Mouse (Mus musculus): ENCODE results near the gene Igf2. TPM values are rescaled to one million over a fixed set of nuclear protein-coding genes. Genes with fewer than 3 reads are reported as not detected.

The Igf2 gene
- polyA plus RNA-seq, 1 experiment from 2014 or later = 1,357 TPM

DNA sequence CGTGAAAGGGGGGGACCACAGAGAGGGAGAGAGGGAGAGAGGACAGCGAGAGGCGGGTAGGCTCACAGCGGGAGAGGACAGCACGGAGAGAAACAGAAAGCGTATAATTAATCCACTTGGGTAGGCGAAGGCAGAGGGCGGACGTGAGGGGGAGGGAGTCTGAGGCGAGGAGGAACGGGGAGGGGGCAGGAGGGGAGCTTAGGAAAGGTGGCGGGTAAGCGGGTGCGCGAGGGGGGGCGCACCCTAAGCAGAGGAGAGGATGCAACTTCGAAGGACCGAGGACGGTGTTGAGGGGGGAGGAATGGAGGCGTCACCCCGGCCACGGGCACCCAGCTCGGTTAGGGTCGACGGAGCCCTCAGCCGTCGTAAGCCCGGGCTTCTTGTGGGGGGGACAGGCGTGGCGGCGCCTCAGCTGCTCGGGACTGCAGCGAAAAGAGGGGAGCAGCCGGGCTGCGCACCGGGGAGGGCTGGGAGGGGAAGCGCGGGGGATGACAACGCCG lies 7.9 kb downstream of the Igf2 start:
- Histone ChIP-seq H3K27ac (replicated peaks) (peak overlapping the region; percentile 99), H3K9ac (peak overlapping the region; percentile 98), H3K4me2 (peak overlapping the region; percentile 78), H3K9me3 (no peaks in the 10 kb centered on the region), H3K36me3 (peaks cover 29% of the 10 kb centered on the region), H3K4me1 (peaks cover 24% of the 10 kb centered on the region), H3K4me3 (peak overlapping the region; percentile 80), H3K27me3 (replicated peaks) (peaks cover 94% of the 10 kb centered on the region)
- ATAC-seq (ENCODE audit: extremely low read depth, insufficient number of reproducible peaks, low FRiP score, low TSS enrichment) = no peak
- under 1% methylated on average over 38 of the region's 40 CpGs for WGBS

DNA sequence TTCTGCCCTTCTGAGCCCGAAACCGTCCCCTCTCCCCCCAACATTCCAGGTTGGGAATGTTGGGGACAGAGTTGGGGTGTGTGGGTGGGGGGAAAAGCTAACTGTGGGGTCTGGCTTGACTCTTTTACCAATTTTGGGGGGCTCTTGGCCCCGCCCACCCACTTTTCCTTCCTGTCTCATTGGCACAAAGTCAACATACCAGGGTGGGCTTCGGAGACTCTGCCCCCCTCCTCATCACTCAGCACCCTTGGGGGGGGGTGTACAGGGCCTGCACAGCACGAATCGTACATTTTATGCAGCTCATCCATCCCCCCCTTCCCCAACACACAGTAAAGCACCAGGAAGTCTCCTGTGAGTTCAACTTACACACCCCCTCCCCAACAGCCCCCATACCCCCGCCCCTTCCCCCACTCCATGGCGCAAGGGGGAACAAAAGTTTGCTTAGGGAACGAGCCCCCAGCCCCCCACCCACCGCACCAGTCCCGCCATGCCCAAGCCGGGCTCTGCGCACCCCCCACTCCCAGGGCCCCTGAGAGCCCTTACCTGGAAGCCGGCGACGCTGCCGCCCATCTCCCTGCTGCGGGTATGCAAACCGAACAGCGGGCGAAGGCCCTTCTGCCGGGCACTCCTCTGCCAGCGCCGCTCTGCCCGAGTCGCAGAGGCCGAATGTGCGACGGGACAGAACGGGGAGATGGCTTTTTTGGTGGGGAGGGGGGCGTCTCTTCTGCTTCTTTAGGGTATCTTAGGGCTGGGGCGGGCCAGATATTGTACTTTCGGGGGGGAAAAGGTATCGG lies 8.6 kb downstream of the Igf2 start:
- Histone ChIP-seq H3K9ac (peak overlapping the region; percentile 98), H3K27ac (replicated peaks) (peak overlapping the region; percentile 99), H3K4me3 (peak overlapping the region; percentile 80), H3K36me3 (peaks cover 36% of the 10 kb centered on the region), H3K4me1 (peaks cover 22% of the 10 kb centered on the region), H3K9me3 (no peaks in the 10 kb centered on the region), H3K27me3 (replicated peaks) (peaks cover 92% of the 10 kb centered on the region), H3K4me2 (peak overlapping the region; percentile 78)
- WGBS = 1% methylated on average over 34 of the region's 34 CpGs
- ATAC-seq (ENCODE audit: extremely low read depth, insufficient number of reproducible peaks, low FRiP score, low TSS enrichment) = no peak

DNA sequence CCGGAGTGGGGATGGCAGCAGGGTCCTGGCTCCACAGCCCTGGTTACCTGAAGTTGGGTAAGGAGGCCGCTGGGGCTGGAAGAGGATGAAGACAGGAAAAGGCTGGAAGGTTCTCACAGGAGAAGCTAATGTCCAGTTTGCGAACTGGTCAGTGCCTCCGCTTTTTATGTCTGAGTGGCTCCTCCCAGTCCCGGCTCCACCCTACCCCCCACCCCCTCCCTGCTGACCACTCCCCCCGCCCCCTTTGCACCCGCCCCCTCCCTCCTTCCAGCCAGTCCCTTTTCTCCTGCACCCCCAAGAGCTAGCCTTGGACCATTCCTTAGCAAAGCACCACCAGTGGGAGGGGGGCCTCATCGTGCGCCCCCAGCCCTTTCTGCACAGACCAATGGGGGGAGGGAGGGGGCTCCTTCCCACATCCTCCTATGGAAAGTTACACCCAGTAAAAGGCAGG lies 9.2 kb downstream of the Igf2 start:
- Histone ChIP-seq H3K27me3 (replicated peaks) (peaks cover 87% of the 10 kb centered on the region), H3K4me2 (peak overlapping the region; percentile 78), H3K9me3 (no peaks in the 10 kb centered on the region), H3K9ac (peak overlapping the region; percentile 98), H3K27ac (replicated peaks) (peak overlapping the region; percentile 99), H3K4me1 (peaks cover 22% of the 10 kb centered on the region), H3K4me3 (peak overlapping the region; percentile 80), H3K36me3 (peaks cover 42% of the 10 kb centered on the region)
- ATAC-seq (ENCODE audit: extremely low read depth, insufficient number of reproducible peaks, low FRiP score, low TSS enrichment) = peak; percentile 24; the same call in 1 of the 2 replicates
- WGBS = 17% methylated on average over 5 of the region's 9 CpGs

DNA sequence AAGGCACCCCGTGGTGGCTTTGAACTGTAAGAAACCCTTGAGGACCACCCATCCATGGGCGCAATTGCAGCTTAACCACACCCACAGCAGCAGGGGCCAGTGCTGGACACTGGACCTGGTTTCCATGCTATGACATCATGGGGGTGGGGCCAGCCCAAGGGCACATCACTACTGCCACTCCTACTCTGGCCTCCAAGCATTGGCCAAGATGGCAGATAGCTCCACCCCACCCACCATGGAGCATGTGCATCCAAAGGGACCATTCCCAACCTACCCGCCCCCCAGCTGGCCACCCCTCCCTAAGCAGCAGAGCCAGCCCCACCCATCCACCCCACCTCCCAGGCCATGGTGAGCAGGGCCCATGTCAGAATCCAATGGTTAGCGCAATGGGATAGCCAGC lies 10.6 kb downstream of the Igf2 start:
- Histone ChIP-seq H3K4me3 (peak overlapping the region; percentile 80), H3K4me1 (peaks cover 22% of the 10 kb centered on the region), H3K9ac (peak overlapping the region; percentile 98), H3K27me3 (replicated peaks) (peaks cover 77% of the 10 kb centered on the region), H3K36me3 (peaks cover 55% of the 10 kb centered on the region), H3K4me2 (peak overlapping the region; percentile 78), H3K9me3 (no peaks in the 10 kb centered on the region), H3K27ac (replicated peaks) (peak overlapping the region; percentile 82)
- peak; percentile 27; the same call in 1 of the 2 replicates for ATAC-seq (ENCODE audit: extremely low read depth, insufficient number of reproducible peaks, low FRiP score, low TSS enrichment)
- WGBS = 35% methylated on average over 4 of the region's 4 CpGs

DNA sequence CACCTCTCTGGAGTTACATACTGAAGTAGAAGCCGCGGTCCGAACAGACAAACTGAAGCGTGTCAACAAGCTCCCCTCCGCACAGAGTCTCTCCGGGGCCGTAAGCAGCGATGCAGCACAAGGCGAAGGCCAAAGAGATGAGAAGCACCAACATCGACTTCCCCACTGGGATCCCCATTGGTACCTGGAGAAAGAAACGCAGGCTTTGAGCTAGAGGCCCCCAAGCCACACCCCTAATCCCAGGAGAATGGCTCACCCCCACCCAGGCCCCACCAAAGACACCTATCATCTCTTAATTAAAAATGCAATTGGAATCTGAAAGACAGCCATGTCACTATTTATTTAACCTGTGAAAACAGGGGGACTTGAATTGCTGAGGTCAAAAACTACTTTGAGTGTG lies 11.0 kb downstream of the Igf2 start:
- peaks cover 22% of the 10 kb centered on the region for H3K4me1 ChIP-seq
- H3K36me3 ChIP-seq = peaks cover 59% of the 10 kb centered on the region
- H3K4me3 ChIP-seq = peak overlapping the region; percentile 80
- peaks cover 73% of the 10 kb centered on the region for H3K27me3 ChIP-seq (replicated peaks)
- peak overlapping the region; percentile 78 for H3K4me2 ChIP-seq
- no peaks in the 10 kb centered on the region for H3K9me3 ChIP-seq
- WGBS = 16% methylated on average over 11 of the region's 11 CpGs
- peak overlapping the region; percentile 82 for H3K27ac ChIP-seq (replicated peaks)
- H3K9ac ChIP-seq = peak overlapping the region; percentile 98
- ATAC-seq (ENCODE audit: extremely low read depth, insufficient number of reproducible peaks, low FRiP score, low TSS enrichment) = no peak

DNA sequence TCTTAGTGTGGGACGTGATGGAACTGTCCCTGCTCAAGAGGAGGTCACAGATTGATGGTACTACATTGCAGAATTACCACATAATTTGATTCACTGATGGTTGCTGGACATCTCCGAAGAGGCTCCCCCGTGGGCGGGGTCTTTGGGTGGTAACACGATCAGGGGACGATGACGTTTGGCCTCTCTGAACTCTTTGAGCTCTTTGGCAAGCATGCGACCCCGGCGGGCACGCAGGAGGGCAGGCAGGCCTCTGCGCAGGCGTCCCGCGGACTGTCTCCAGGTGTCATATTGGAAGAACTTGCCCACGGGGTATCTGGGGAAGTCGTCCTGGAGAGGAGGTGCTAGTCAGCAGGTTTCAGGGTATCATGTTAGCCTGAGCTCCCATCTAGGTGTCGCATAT lies 12.9 kb downstream of the Igf2 start:
- H3K4me2 ChIP-seq = peak overlapping the region; percentile 78
- no peak for ATAC-seq (ENCODE audit: extremely low read depth, insufficient number of reproducible peaks, low FRiP score, low TSS enrichment)
- WGBS = 18% methylated on average over 18 of the region's 18 CpGs
- peaks cover 10% of the 10 kb centered on the region for H3K4me1 ChIP-seq
- peak overlapping the region; percentile 80 for H3K4me3 ChIP-seq
- H3K27ac ChIP-seq (replicated peaks) = peak overlapping the region; percentile 82
- no peaks in the 10 kb centered on the region for H3K9me3 ChIP-seq
- peaks cover 54% of the 10 kb centered on the region for H3K27me3 ChIP-seq (replicated peaks)
- peak overlapping the region; percentile 98 for H3K9ac ChIP-seq
- H3K36me3 ChIP-seq = peaks cover 59% of the 10 kb centered on the region

DNA sequence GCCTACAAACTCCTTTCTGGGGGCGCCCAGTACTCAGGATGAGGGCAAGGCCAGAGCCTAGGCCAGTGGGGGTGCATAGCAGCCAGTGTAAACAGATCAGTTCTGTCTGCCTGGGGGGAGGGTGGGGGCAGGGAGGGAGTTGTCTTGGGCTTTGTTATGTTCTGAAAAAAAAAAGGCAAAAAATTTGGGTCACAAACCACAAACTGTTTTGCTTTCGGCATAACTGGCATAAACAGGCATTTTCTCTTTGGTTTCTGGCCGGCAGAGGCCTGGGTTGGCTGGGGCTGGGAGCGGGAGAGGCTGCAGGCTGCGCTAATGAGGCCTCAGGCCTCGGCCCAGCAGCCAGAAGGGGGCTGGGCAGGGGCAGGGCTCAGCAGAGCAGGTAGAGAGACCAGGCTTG lies 19.9 kb downstream of the Igf2 start:
- peaks cover 5% of the 10 kb centered on the region; the same call in 1 of the 2 replicates for H3K9me3 ChIP-seq
- ATAC-seq (ENCODE audit: extremely low read depth, insufficient number of reproducible peaks, low FRiP score, low TSS enrichment) = no peak
- peak overlapping the region; percentile 87 for H3K27ac ChIP-seq (replicated peaks)
- 57% methylated on average over 6 of the region's 6 CpGs for WGBS
- peaks cover 33% of the 10 kb centered on the region for H3K4me1 ChIP-seq
- H3K36me3 ChIP-seq = peaks cover 10% of the 10 kb centered on the region
- H3K4me2 ChIP-seq = no peak overlapping the region
- H3K4me3 ChIP-seq = no peak overlapping the region
- H3K9ac ChIP-seq = no peak overlapping the region
- H3K27me3 ChIP-seq (replicated peaks) = no peaks in the 10 kb centered on the region; the same call in 1 of the 2 replicates

DNA sequence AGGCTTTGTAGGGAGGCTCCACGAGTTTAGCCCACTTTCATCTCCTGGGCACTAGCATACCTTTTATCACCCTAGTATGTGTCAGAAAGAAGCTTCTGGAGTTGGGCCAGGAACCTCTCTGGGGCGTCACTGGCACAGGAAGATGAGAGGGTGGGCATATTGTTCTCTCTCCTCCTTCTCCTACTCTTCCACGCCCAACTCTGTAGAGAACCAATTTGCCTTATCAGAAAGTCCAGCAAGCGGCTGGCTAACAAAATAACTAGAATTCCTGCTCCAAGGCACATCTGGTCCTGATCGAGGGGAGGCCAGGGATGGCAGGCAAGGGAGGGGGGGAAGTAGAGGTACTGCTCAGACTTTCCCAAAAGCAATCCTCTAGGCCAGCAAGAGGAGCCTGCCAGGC lies 21.6 kb downstream of the Igf2 start:
- 0 out of 2 replicates have a peak overlapping the region, but pooled peaks have one; percentile 7 for H3K9ac ChIP-seq
- peaks cover 33% of the 10 kb centered on the region for H3K4me1 ChIP-seq
- no peak overlapping the region for H3K4me3 ChIP-seq
- peak; percentile 60; the same call in 1 of the 2 replicates for ATAC-seq (ENCODE audit: extremely low read depth, insufficient number of reproducible peaks, low FRiP score, low TSS enrichment)
- no peaks in the 10 kb centered on the region for H3K36me3 ChIP-seq
- H3K9me3 ChIP-seq = peaks cover 5% of the 10 kb centered on the region; the same call in 1 of the 2 replicates
- H3K27me3 ChIP-seq (replicated peaks) = no peaks in the 10 kb centered on the region
- 6% methylated on average over 5 of the region's 5 CpGs for whole genome bisulfite sequencing
- H3K4me2 ChIP-seq = peak overlapping the region; percentile 27
- H3K27ac ChIP-seq (replicated peaks) = peak overlapping the region; percentile 87

DNA sequence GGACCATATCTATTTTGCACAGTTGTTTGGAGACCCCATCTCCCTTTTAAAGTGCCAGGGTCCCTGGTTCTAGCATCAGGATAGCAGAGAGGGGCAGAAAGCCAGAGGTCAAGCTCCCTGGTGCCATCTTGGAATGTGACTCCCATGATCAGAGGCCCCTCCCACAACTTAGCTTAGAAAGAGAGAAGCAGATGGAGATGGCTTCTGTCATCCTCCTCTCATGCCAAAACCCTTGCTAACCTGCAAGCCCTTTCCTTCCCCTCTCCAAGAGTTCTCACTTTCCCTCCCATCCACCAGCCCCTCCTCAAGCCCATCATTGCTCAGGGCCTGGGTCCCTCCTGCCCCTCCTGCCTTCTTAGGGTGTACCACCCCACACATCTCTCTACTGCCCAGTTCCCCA lies 30.4 kb downstream of the Igf2 start:
- H3K4me3 ChIP-seq = no peak overlapping the region
- H3K27me3 ChIP-seq (replicated peaks) = no peaks in the 10 kb centered on the region
- no peak for ATAC-seq (ENCODE audit: extremely low read depth, insufficient number of reproducible peaks, low FRiP score, low TSS enrichment)
- no peak overlapping the region for H3K27ac ChIP-seq (replicated peaks)
- H3K9me3 ChIP-seq = no peaks in the 10 kb centered on the region
- H3K4me1 ChIP-seq = no peaks in the 10 kb centered on the region
- no peak overlapping the region for H3K9ac ChIP-seq
- H3K36me3 ChIP-seq = no peaks in the 10 kb centered on the region
- H3K4me2 ChIP-seq = no peak overlapping the region

DNA sequence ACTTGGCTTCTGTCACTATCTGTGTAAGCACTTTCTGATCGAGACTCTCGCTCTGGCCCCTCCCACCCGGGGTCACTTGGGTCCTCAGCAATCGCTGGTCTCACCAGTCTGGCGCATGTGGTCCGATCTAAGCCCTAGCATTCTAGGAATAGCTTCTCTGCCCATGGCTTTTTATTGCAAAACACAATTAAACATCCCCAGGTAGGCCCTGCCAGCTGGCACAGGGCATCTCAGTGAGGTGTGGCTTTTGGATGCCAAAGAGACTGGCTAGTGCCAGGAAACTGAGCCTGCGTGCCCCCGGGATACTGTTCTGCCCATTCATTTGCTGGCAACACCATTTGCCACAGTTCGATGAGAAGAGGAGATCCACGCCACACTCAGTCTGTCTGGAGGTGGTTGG lies 35.9 kb downstream of the Igf2 start:
- Histone ChIP-seq H3K9ac (no peak overlapping the region), H3K27me3 (replicated peaks) (no peaks in the 10 kb centered on the region), H3K36me3 (no peaks in the 10 kb centered on the region), H3K9me3 (no peaks in the 10 kb centered on the region), H3K4me3 (no peak overlapping the region), H3K4me2 (no peak overlapping the region), H3K4me1 (0 out of 2 replicates have a peak, but pooled peaks cover 7% of the 10 kb centered on the region), H3K27ac (replicated peaks) (no peak overlapping the region)
- ATAC-seq (ENCODE audit: extremely low read depth, insufficient number of reproducible peaks, low FRiP score, low TSS enrichment) = no peak
- 64% methylated on average over 10 of the region's 10 CpGs for WGBS

DNA sequence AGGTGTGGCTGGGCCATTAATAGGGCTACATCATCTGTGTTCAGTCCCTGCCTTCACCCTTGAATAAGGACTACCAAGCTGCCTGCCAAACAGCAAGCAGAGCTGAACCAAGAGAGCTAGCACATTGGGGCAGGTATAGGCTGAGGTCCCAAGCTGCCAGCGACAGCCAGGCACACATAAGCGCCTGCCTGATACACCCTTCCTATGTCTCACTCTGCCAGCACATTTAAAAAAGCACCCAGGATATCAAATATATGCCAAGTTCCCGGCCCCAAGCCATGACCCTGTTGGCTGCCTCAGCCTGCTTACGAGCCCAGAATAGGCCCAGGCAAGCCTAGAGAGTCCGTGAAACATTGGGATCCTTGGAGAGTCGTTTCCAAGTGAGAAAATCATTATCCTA lies 36.8 kb downstream of the Igf2 start:
- no peak overlapping the region for H3K4me2 ChIP-seq
- no peak for ATAC-seq (ENCODE audit: extremely low read depth, insufficient number of reproducible peaks, low FRiP score, low TSS enrichment)
- H3K9me3 ChIP-seq = no peaks in the 10 kb centered on the region
- H3K27me3 ChIP-seq (replicated peaks) = no peaks in the 10 kb centered on the region
- no peak overlapping the region for H3K27ac ChIP-seq (replicated peaks)
- no peak overlapping the region for H3K9ac ChIP-seq
- H3K4me1 ChIP-seq = 0 out of 2 replicates have a peak, but pooled peaks cover 7% of the 10 kb centered on the region
- H3K36me3 ChIP-seq = no peaks in the 10 kb centered on the region
- no peak overlapping the region for H3K4me3 ChIP-seq
- WGBS = 72% methylated on average over 6 of the region's 6 CpGs

Measured in heart, embryonic 13.5 days (tissue).